Mouse (Mus musculus): Measurements from ENCODE around the gene Krba1. TPM values are rescaled to one million over a fixed set of nuclear protein-coding genes. Genes with fewer than 3 reads are reported as not detected.

Krba1 gene
- total RNA-seq, 2 experiments from 2014 or later = 18.7 to 21.0 TPM

GRCm38 (mm10) chr6:48444310-48445180, 49.2 kb downstream of the Krba1 start:
- intact Hi-C loops (cut with DNase I) = loop anchor here (2.0 to 5.0 kb wide), 2 partner anchors 47 to 60 kb away; partner anchors contain the start of gene Krba1
- Histone ChIP-seq H3K4me3 (peak overlapping the region; percentile 89), H3K27ac (peak overlapping the region; percentile 96)
- no peak for TF ChIP-seq CTCF (IDR thresholded peaks at IDR 0.05)
- peak; percentile 86 for DNase-seq

GRCm38 (mm10) chr6:48445181-48446101, 50.1 kb downstream of the Krba1 start, which contains the start of gene Zfp467:
Gene Zfp467 (minus strand): TSS chr6:48445825.
- peak within 1 kb of the TSS; percentile 96 for H3K27ac ChIP-seq
- no peak for TF ChIP-seq CTCF (IDR thresholded peaks at IDR 0.05)
- intact Hi-C loops (cut with DNase I) = loop anchor here (2.0 kb wide), 1 partner anchor 59 kb away; no protein-coding TSS in a partner anchor
- peak; percentile 67 for DNase-seq
- peak within 1 kb of the TSS; percentile 89 for H3K4me3 ChIP-seq

GRCm38 (mm10) chr6:48446256-48446655, 50.9 kb downstream of the Krba1 start:
- peak overlapping the region; percentile 96 for H3K27ac ChIP-seq
- no peak for TF ChIP-seq CTCF (IDR thresholded peaks at IDR 0.05)
- intact Hi-C loops (cut with DNase I) = no loop called here
- DNase-seq = no peak
- H3K4me3 ChIP-seq = peak overlapping the region; percentile 89

- H3K4me3 ChIP-seq = no peak overlapping the region
- peak overlapping the region; percentile 96 for H3K27ac ChIP-seq
- DNase-seq = no peak
- intact Hi-C loops (cut with DNase I) = no loop called here
- TF ChIP-seq CTCF (IDR thresholded peaks at IDR 0.05) = no peak
These were observed 51.5 kb downstream of the Krba1 start for GRCm38 (mm10) chr6:48446896-48447295.

- no peak for TF ChIP-seq CTCF (IDR thresholded peaks at IDR 0.05)
- intact Hi-C loops (cut with DNase I) = no loop called here
- Histone ChIP-seq H3K27ac (no peak within 1 kb of the TSS), H3K4me3 (no peak within 1 kb of the TSS)
- no peak for DNase-seq
These were observed 52.5 kb downstream of the Krba1 start, which contains the start of gene Sspo for GRCm38 (mm10) chr6:48447929-48448328. Gene Sspo (plus strand): TSS chr6:48448229.

GRCm38 (mm10) chr6:48448527-48448926, 53.1 kb downstream of the Krba1 start:
- intact Hi-C loops (cut with DNase I) = no loop called here
- H3K4me3 ChIP-seq = no peak overlapping the region
- no peak for DNase-seq
- no peak for TF ChIP-seq CTCF (IDR thresholded peaks at IDR 0.05)
- H3K27ac ChIP-seq = no peak overlapping the region

GRCm38 (mm10) chr6:48452151-48452550, 56.8 kb downstream of the Krba1 start:
- H3K4me3 ChIP-seq = no peak overlapping the region
- H3K27ac ChIP-seq = no peak overlapping the region
- no peak for TF ChIP-seq CTCF (IDR thresholded peaks at IDR 0.05)
- DNase-seq = no peak
- intact Hi-C loops (cut with DNase I) = no loop called here

- TF ChIP-seq CTCF (IDR thresholded peaks at IDR 0.05) = no peak
- Histone ChIP-seq H3K4me3 (no peak overlapping the region), H3K27ac (no peak overlapping the region)
- no peak for DNase-seq
- intact Hi-C loops (cut with DNase I) = no loop called here
These were observed 57.4 kb downstream of the Krba1 start for GRCm38 (mm10) chr6:48452771-48453170.

GRCm38 (mm10) chr6:48464966-48465679, 69.7 kb downstream of the Krba1 start:
- intact Hi-C loops (cut with DNase I) = no loop called here
- no peak for TF ChIP-seq CTCF (IDR thresholded peaks at IDR 0.05)

GRCm38 (mm10) chr6:48466715-48467114, 71.3 kb downstream of the Krba1 start:
- intact Hi-C loops (cut with DNase I) = no loop called here
- no peak for TF ChIP-seq CTCF (IDR thresholded peaks at IDR 0.05)
- Histone ChIP-seq H3K4me3 (no peak overlapping the region), H3K27ac (no peak overlapping the region)
- no peak for DNase-seq

More at GRCm38 (mm10) chr6:48464966-48465679, 69.7 kb downstream of the Krba1 start:
- DNase-seq = no peak
- Histone ChIP-seq H3K4me3 (no peak overlapping the region), H3K27ac (no peak overlapping the region)

- no peak for TF ChIP-seq CTCF (IDR thresholded peaks at IDR 0.05)
- H3K4me3 ChIP-seq = no peak overlapping the region
- intact Hi-C loops (cut with DNase I) = no loop called here
- H3K27ac ChIP-seq = no peak overlapping the region
- no peak for DNase-seq
These were observed 72.1 kb downstream of the Krba1 start for GRCm38 (mm10) chr6:48467490-48467889.

Small RNA genes within 50 kb of the gene (microRNA-seq; reads per million reads assigned to microRNA genes)
- not detected for gene Gm24325

Other genes with a start within 250 kb of the Krba1 start
- 10 to 100 TPM; 45.4 to 52.3 TPM for gene Zfp467, start 50.2 kb downstream of the Krba1 start, total RNA-seq (2021)
- under 1 TPM; 0.50 to 0.69 TPM for gene Sspo, start 52.6 kb downstream of the Krba1 start, total RNA-seq (2021)
- 10 to 100 TPM; 48.3 to 53.7 TPM for gene Atp6v0e2, start 142.0 kb downstream of the Krba1 start, total RNA-seq (2021)
- 10 to 100 TPM; 17.1 to 20.2 TPM for gene Lrrc61, start 159.2 kb downstream of the Krba1 start, total RNA-seq (2021)
- 10 to 100 TPM; 13.9 to 22.2 TPM for gene Rarres2, start 177.2 kb downstream of the Krba1 start, total RNA-seq (2021)
- not detected for gene Gm45021, start 194.0 kb downstream of the Krba1 start, total RNA-seq (2021)
- gene Repin1, start 198.3 kb downstream of the Krba1 start, total RNA-seq (2021) = 10 to 100 TPM; 27.8 to 33.5 TPM
- not detected for gene Gm44965, start 198.4 kb downstream of the Krba1 start, total RNA-seq (2021)
- 1 to 10 TPM; 8.0 to 10.0 TPM for gene Zfp775, start 206.5 kb downstream of the Krba1 start, total RNA-seq (2021)
- gene AI854703, start 231.2 kb downstream of the Krba1 start, total RNA-seq (2021) = under 1 TPM; 0.38 to 0.50 TPM